Mouse (Mus musculus) activated CD4-positive, CD25-positive, alpha-beta regulatory T cell, adult 4 months (primary cell): Measurements from ENCODE around the gene Kif27. TPM values are rescaled to one million over a fixed set of nuclear protein-coding genes. Genes with fewer than 3 reads are reported as not detected.
A peak's percentile ranks its signal among the peaks of the same experiment; 100 is the strongest.

ENCODE experiments used
- ATAC-seq: one replicate; pipeline ENCODE4 v1.8.0; 2017
- polyA plus RNA-seq, 2 experiments: library from polyadenylated mRNA; unstranded; fragments of 100-300 nt; shearing (Covaris generic); gene quantifications; one replicate each; pipeline ENCODE4 v1.2.1; 2017

The Kif27 gene
- polyA plus RNA-seq, 2 experiments from 2014 or later: not detected

GRCm38 (mm10) chr13:58364353-58365175 is 5.6 kb upstream of the Kif27 start:
- ATAC-seq: no peak

DNA sequence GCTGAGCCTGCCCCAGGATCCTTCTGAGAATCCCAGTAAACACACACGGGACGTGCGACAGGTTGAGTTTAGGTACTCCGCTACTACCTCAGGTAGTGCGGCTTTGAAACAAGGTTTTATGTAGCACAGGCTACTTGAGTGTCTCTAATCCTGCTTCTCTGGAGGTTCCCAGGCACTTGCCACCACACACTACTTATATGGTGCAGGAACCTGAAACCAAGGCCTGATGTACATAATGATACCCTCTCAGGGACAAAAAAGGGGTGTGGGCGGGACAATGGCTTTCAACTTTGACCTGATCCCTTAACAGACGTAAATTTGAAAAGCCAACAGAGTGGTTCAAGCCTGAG is 357 bp upstream of the Kif27 start:
- peak; percentile 43 for ATAC-seq

GRCm38 (mm10) chr13:58352996-58353395 is 5.9 kb downstream of the Kif27 start:
- no peak for ATAC-seq

GRCm38 (mm10) chr13:58350606-58351005 is 8.3 kb downstream of the Kif27 start:
- ATAC-seq: no peak

DNA sequence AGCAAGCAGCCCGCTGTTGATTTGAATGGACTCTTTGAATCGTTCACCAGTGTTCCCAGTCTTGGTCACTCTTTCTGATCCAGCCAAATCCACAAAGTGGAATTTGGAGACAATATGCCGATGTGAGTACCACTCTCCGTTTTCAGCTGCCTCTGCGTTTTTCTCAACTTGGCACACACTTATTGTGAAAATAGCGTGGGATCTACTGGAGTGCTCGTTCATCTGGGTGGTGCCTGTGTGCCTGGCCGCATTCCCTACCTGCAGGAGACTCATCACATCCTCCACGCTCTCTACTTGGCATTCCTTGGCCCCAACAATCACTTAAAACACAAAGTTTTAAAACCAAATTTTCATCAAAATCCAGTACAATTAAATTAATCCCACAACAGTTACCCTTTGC is 14.4 kb downstream of the Kif27 start:
- ATAC-seq: no peak

DNA sequence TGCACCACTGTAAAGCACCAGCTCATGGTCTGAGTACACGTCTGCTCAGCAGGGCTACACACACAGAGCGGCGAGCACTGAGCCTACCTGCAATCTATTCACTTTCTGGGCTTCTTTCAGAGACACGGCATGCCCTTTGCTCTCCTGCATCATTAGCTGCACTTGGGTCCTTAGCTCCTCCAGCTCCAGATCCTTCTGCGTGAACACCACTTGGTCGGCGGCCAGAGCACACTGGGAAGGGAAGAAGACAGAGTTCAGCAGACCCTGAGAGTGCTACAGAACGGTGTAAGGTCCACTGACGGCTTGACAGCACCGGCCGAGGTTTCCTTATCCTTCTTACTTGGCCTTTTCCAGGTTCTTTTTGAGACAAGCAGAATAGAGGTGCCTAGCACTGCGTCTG is 21.5 kb downstream of the Kif27 start:
- ATAC-seq: no peak

DNA sequence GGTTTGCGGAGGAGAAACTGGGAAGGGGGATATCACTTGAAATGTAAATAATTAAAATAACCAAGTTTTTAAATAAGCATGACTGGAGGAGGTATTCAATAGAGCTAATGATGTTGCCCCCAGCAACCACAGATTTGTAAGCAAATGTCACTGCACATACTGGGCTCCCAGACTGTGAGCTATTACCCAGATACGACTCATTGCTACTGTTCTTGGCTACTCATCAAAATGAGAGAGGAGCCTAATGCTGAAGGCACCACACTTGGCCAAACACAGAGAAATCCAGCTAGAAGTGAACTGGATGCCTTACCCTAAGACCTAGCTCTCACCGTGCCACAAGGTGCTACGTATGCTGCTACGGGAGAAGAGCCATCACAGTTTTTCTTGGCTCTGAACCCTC is 24.8 kb downstream of the Kif27 start:
- ATAC-seq: no peak

DNA sequence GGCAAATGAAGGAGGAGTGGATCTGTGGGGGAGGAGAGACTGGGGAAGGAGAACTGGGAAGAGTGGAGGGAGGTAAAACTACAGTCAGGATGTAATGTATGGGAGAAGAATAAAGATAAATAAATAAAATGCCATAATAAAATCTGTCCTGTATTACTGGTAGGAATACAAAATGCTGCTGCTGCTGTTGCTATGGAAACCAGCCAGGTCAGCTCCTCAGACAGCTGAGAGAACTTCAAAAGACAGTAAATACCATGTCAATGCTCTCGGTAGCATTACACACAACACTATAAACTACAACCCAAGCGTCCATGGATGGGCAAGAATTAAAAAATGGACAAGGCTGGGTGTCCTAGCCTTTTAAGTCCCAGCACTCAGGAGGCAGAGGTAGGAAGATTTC is 41.2 kb downstream of the Kif27 start:
- ATAC-seq: no peak

- no peak for ATAC-seq
Measured at GRCm38 (mm10) chr13:58314991-58315390, 43.9 kb downstream of the Kif27 start.

- ATAC-seq: no peak
Measured at GRCm38 (mm10) chr13:58313758-58314157, 45.2 kb downstream of the Kif27 start.

DNA sequence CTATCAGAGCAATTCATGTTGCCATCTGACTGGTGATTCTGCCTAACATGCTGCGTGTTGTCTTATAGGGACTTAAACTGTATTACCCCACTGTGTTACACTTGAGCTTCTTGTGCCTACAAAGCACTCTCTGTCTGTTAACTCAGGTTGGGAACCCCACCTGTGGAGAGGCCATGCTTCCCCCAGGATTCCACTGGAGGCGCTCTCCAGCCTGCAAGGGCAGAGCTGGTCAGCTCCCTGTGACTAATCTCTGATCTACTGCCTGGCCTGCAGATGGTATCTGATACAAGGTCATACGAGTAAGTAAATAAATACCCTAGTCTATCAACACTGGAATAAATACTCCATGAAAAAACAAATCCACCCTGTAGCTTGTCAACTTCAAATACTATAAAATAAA is 47.6 kb downstream of the Kif27 start:
- no peak for ATAC-seq

DNA sequence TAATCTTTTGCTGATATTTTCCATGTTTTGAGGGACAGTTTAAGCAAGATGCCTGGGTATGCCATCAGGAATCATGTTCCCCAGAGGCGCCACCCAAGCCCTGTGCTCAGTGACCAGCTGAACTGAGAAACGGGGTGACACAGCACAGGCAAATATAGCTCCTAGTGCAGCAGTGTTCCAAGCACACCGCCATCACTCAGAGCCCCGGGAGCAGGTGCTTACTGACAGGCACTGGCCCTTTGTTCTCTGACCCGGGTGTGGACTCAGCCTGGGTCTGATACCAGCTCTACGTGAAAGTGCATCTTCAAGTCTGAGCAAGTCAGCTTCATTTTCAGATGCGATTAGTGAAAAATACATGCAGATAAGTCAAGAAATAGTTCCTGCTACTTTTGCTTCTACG is 49.4 kb downstream of the Kif27 start:
- ATAC-seq: no peak

DNA sequence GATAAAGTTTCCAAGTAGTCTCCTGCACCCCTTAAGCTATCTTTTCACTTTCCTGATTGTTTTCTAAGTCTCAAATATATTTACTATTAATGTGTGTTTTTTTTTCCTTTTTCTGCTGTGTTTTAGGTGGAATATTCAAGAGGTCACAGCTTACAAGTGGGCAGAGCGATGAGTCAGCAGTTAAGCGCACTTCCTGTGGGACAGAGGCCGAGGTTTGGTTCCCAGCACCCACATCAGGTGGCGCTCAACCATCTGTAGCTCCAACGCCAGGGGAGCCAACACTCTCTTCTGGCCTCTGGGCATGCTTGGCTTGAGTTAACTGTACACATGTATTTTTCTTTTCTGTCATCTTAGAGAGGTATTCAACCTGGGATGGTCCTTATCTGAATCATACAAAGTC is 51.5 kb downstream of the Kif27 start:
- ATAC-seq: no peak

DNA sequence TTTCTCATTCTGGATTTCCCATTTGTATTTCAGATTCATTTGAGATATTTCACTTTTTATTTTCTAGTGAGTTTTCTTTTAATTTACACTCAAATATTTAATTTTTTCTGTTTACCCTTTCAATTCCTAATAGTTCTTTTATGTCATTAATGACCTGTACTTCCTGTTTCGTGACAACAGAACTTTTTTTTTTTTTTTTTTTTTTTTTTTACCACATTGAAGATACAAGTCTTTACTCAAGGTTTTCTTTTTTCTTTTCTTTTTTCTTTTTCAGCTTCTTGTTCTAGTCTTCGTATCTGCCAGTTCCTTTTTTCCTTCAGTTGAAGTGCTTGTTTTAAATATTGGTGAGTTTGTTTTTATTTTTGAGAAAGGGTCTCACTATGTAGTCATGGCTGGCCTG is 53.7 kb downstream of the Kif27 start:
- ATAC-seq: no peak

DNA sequence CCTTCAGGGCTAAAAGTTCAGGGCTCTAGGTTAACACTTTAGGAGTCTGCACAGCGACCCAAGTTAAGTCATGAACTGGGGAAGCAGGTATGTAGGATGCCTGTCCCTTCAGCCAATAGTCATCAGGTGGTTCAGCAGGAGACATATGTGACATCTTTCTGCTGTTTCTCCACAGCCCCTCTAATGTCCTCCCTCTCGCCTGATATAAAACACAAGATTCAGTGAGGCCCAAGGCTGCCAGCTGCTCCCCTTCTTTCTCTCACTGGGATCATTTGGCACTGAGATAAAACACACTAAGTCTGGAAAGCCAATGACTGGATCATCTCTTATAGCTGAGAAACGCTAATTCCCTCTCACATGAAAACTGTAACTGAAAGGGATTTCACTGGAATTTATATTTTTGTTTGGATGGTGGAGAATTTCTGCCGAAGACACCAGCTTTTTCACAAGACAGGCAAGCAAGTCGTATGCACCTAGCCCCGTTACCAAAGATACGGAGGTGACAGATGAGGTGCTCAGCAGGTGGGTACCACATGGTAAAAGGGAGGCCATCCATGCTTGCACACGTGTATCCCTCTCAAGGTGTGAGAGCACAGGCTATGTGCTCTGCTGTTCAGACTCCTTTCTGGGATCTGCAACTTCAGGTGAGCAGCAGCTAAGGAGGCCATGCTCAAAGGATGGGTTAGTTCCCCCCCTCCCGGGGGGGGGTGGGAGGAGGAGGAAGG is 56.3 kb downstream of the Kif27 start:
- no peak for ATAC-seq

DNA sequence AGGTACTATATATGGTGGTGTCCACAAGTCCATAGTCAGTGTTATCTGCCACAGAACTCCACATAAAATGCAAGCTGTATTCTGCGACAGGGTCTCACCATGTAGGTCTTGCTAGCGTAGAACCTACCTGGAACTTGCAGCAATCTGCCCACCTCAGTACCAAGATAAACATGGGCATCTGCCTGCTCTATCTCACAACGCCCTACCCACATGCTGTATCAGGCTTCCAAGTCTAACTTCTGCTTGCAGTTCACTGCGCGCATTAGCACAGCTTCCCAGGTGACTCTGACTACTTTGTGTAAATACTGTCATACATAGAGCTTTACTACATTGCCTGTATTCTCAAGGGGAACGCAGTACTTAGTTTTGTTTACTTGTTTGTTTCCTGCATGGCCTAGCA is 57.0 kb downstream of the Kif27 start:
- no peak for ATAC-seq

- no peak for ATAC-seq
Measured at GRCm38 (mm10) chr13:58298756-58299155, 60.2 kb downstream of the Kif27 start.

DNA sequence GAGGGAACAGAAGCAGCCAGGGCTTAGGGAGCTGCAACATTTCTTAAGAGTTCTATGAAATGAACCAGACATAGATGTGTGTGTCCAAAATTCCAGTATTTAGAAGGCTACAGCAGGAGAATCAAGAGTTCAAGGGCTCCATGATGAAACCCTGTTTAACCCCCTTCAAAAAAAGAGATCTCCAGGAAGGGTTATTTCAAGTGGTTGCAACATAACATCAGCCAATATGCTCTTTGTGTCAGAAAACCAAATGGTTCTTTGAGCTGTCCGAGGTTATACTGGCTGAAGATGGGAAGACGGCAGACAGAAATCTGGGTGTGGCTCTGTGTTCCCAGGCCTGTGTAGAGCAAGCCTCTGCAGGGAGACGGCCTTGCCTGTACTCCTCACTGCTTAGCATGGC is 63.3 kb downstream of the Kif27 start:
- no peak for ATAC-seq

GRCm38 (mm10) chr13:58292811-58293210 is 66.1 kb downstream of the Kif27 start:
- ATAC-seq: no peak

DNA sequence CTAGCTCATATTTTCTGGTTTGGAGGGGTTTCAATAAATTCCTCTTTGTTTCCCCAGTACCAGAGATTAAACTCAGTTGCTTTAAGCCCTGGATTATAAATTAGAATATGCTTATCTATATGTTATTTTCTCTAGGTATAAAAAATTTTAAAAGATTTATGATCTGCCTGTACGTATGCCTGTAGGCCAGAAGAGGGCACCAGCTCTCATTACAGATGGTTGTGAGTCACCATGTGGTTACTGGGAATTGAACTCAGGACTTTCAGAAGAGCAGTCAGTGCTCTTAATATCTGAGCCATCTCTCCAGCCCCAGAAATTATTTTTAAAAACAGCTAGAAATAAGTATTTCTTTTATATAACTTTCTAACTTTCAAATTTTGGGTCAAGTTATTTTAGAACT is 69.6 kb downstream of the Kif27 start:
- no peak for ATAC-seq

DNA sequence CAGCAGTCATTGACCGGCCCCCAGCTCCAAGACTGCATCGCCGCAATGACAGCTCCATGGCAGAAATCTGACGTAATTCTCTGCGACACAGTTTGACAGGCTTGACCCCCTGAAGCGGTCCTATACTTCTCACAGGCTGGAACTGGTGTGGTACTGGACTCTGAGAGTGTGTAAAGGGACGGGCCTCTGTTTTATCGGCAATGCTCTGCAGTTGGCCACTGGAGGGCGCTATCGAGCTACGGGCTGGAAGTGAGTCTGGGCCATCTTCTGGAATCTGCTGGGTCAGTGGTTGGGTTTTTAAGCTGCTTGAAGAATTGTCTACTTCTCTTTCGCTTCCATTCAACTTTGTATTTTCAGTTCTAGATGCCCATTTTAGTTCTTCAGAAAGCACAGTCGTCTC is 71.1 kb downstream of the Kif27 start:
- no peak for ATAC-seq

- ATAC-seq: no peak
Measured at GRCm38 (mm10) chr13:58283466-58283865, 75.5 kb downstream of the Kif27 start.

GRCm38 (mm10) chr13:58281936-58282335 is 77.0 kb downstream of the Kif27 start:
- ATAC-seq: no peak

DNA sequence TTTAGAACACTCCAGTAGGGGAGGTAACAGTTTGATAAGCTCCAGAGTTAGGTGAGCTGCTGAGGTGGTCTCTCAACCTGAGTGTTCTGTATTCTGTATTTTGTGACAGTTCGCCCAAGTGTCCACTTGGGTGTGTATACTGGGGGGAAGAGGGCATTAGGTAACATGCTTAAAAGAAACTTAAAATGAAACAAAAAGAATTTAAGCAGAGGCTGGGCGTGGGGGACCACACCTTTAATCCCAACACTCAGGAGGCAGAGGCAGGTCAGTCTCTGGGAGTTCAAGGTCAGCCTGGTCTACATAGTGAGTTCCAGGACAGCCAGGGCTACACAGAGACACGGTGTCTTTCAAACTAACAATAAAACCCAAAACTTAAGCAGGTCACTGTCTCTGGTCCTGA is 78.4 kb downstream of the Kif27 start:
- ATAC-seq: no peak
